Mouse (Mus musculus) frontal cortex, postnatal 10 days (tissue): ENCODE results near the gene Tbx5.
A peak's percentile ranks its signal among the peaks of the same experiment; 100 is the strongest.
"Not testable (repeated sequence)": the region's sequence is repeated elsewhere in the genome, so short reads cannot be mapped to it uniquely, and the experiment has no call there.

Source experiments
- DNase-seq, 2 experiments: peaks; one replicate each; pipeline ENCODE4 v3.0.0; 2022; ENCODE audit warnings: low spot score in 2 of 2, mixed read lengths in 1 of 2

The Tbx5 gene

DNA sequence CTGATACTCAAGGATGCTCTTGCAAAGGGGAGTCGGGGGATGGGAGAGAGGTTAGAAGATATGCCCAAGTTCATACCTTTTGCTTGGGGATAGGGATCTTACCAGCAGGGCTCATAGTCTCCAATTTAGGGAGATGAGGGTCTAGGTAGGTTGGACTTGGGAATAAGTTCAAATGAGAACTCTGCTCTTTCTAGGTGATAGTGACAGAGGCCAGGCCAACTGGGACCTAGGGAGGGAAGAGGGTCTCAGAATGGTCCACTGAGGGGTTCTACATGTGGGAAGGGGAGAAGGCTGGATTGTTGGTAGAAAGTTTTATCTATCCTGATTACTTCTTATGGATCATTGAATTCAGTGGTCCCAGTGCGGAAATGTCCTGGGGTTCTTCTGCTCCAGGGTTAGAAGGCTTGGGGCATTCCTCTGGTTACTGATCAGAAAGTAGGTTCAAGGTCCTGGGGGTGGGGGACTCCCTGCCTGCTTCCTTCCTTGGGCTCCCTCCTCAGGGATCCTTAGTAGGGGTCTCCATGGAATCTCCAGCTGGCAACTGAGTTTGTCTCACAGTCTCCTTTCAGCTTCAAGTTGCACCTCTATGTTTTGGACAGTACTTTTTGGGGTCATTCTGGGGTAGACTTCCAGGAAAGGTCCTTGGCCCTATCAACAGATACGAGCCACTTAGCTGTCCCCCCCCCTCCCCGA, 10.4 kb downstream of the Tbx5 start:
- DNase-seq, result no peak

DNA sequence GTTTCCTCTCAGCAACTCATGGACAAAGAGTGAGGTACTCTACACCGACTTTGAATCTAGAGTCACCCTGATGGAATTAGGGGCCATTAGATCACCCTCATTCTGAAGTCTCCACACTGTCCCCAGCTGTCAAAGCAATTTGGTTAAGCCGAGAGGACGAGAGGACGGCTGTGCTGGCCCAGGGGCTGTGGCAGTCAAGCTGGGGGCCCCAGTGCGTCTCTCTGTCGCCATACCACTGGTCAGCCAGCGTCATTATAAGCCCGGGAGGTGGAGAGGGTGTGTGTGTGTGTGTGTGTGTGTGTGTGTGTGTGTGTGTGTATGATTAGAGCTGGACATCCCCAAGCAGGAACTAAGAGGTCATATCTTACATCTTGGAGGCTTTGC, 10.9 kb downstream of the Tbx5 start:
- DNase-seq, result no peak

DNA sequence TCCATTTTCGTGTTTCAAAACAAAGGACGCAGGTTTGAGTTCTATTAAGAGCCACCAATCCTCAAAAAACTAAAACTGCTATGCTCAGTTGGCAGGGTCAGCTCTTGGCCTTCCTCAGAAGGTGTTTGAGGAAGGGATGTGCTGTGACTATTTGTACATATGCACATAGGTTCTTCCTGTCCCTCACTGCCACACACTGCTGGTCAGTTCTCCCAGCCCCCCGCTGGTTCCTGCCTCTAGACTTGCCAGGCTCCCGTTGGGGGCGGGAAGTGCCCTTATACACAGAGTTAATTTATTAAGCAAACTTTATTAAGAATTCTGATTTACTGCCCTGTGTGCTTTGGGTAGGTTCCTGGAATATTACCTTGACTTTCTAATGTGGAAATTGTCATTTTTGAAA, 11.9 kb downstream of the Tbx5 start:
- no peak for DNase-seq

DNA sequence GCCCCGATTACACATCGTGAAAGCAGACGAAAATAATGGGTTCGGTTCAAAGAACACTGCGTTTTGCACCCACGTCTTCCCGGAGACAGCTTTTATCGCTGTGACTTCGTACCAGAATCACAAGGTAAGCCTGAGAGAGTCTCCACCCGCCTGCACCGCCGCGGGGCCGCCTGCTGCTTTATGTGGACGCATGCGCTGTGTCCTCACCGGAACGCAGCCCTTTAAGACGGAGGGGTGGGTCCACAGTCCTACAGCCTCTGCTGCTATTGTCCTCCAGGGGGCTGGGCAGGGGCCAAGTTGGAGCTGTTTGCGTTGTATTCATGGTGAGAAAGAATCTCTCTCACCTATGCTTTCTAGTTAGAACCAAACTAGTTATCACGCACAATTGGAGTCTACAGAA, 12.5 kb downstream of the Tbx5 start:
- DNase-seq, result no peak

DNA sequence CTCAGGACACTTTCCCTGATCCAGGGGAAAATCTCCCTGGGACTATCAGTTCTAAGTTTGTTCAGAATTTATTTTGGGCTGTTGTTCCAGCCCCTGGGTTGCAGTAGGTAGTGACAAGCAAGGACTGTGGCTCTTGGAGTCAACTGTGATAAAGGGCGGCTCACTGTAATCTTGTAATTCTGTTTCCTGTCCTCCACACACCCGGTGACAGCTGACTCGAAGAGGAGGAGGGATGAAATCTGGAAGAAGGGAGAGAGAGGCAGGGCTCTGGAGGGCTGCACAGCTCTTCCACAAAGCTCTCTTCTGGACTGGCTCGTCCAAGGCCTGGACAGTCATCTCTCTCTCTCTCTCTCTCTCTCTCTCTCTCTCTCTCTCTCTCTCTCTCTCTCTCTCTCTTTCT, 24.6 kb downstream of the Tbx5 start:
- no peak for DNase-seq

- no peak for DNase-seq
Measured at GRCm38 (mm10) chr5:119861301-119861700, 28.8 kb downstream of the Tbx5 start.

DNA sequence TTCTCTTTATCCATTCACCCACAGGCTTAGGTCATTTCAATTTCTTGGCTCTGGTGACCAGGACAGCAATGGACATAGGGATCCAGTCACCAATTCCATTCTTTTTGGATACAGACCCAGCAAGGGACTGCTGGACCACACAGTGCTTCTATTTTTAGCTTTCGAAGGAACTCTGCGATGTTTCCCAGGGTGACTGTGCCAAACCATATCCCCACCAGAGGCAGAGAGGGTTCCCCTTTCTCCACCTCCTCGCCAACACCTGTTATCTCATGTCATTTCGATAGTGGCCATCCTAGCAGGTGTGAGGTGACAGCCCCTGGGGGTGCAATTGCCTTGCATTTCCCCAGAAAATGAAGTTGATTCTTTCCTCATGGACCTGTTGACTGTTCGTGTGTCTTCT, 30.0 kb downstream of the Tbx5 start:
- no peak for DNase-seq

GRCm38 (mm10) chr5:119866277-119867235, 34.1 kb downstream of the Tbx5 start:
- DNase-seq, result peak in 1 of 2 experiments; percentile 20

DNA sequence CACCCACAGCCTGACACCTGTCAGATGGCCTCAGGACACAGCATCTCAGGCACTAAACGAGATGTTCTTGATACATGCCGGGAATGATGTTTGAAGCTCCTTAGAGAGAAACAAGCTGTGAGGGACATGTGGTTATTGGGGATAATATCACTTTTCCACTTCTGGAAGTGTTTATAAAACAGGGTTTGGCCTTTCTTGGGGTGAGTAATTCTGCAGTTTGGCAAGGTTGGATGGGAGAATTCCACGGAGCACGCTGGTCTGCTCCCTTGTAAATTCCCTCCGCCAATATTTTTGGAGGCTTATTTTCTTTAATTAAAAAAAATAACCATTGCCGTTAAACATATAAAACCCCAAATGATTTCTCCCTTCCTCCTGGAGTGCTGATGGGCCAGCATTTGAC, 35.5 kb downstream of the Tbx5 start:
- DNase-seq, result no peak

- DNase-seq, result no peak
Measured at GRCm38 (mm10) chr5:119875421-119875820, 43.0 kb downstream of the Tbx5 start.

DNA sequence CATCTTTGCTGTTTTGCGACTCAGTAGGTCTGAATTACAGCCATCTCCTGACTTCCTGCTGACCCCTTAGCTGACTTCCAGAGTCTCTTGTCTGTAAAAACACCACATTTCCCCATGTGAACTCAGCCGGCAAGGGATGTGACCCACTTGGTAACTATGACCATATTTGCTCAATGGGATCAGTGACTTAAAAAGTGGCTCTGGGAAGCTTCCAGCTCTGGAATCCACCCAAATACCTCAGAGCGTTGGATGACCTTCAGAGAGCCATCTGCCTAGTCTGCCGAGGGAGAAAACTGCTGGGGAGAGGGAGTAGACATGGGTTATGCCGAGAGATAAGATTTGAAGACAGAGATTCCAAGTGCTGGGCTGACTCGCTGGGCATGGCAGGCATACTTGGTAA, 44.7 kb downstream of the Tbx5 start:
- no peak for DNase-seq

- no peak for DNase-seq
Measured at GRCm38 (mm10) chr5:119885595-119885994, 53.1 kb downstream of the Tbx5 start.

DNA sequence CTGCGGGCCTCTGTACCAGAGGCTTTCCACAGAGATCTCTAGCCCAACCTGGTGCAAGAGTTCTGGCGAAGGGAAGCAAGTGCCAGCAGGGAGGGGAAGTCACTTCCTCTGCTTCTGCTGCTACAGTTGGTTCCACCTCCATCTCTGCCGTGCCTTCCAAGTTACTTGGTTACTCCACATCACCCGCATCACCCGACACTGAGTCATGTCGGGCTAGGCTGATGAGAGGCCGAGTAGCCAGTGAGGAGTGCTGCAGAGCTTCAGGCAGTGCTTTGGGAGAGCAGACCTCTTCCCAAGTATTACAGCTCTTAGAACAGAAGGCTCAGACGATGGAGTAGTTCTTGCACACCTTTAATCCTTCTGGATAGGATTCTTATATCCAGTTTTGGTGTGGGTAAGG, 54.9 kb downstream of the Tbx5 start:
- no peak for DNase-seq

- no peak for DNase-seq
Measured at GRCm38 (mm10) chr5:119891960-119892359, 59.5 kb downstream of the Tbx5 start.

- DNase-seq, result no peak
Measured at GRCm38 (mm10) chr5:119893060-119893459, 60.6 kb downstream of the Tbx5 start.

DNA sequence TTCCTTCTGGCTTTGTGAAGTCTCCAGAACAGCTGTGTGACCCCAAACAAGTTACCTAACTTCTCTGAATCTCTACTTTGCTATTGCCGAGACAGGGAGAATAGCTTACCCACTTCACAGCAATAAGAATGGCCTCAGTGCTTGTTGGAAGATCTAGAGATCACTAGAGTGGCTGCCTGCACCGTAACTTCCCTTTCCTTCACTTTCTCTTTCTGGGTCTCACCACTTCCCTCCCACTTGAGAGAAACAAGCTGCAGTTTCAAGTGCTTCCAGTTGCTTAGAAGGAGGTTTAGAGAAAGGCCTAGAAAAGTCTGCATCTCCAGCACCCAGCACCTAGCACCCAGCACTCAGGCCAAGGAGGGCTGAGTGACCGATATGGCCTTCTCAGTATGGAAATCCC, 64.1 kb downstream of the Tbx5 start:
- DNase-seq, result no peak

- DNase-seq, result peak; percentile 57 to 60
Measured at GRCm38 (mm10) chr5:119916551-119917171, 84.2 kb downstream of the Tbx5 start.

- not testable (repeated sequence) for DNase-seq
Measured at GRCm38 (mm10) chr5:119918381-119918780, 85.9 kb downstream of the Tbx5 start.

- DNase-seq, result no peak
Measured at GRCm38 (mm10) chr5:119920941-119921340, 88.5 kb downstream of the Tbx5 start.

DNA sequence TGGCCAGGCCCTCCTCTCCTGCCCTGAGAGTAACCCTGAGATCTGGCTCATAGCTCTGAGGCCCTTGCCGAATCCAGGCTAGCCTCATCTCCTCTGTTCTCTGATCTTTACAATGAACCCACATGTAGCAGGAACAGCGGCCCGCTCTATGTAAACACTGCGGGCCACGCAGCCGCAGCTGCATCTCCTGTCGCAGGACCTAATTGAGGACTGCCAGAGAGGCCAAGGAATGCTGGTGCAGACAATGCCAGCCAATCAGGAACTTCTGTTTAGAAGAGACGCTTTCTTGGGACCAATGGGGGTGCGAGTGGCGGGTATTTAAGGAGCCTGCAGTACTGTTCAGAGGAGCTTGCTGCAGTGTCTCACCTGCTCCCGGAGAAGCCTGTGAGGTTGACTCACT, 89.8 kb downstream of the Tbx5 start:
- no peak for DNase-seq
